Mouse (Mus musculus): ENCODE measurements around the gene Gh. TPM values are rescaled to one million over a fixed set of nuclear protein-coding genes. Genes with fewer than 3 reads are reported as not detected.

Gene Gh
- polyA plus RNA-seq, 1 experiment from 2014 or later, result not detected

GRCm38 (mm10) chr11:106268326-106269059 lies 33.2 kb downstream of the Gh start:
- no peak overlapping the region for H3K9ac ChIP-seq
- H3K4me2 ChIP-seq (replicated peaks), result peak overlapping the region; percentile 44
- peaks cover 38% of the 10 kb centered on the region for H3K36me3 ChIP-seq
- H3K9me3 ChIP-seq (replicated peaks), result no peaks in the 10 kb centered on the region
- peaks cover 45% of the 10 kb centered on the region for H3K4me1 ChIP-seq
- peak overlapping the region; percentile 89 for H3K27ac ChIP-seq (replicated peaks)
- H3K4me3 ChIP-seq (replicated peaks), result peak overlapping the region; percentile 13
- no peaks in the 10 kb centered on the region for H3K27me3 ChIP-seq
- WGBS, result 26% methylated on average over 8 of the region's 8 CpGs
- ATAC-seq (ENCODE audit: insufficient number of reproducible peaks, low FRiP score, low TSS enrichment, low read depth), result 0 out of 2 replicates have a peak, but pooled peaks have one; percentile 15

GRCm38 (mm10) chr11:106267871-106268270 lies 33.8 kb downstream of the Gh start:
- H3K9me3 ChIP-seq (replicated peaks), result no peaks in the 10 kb centered on the region
- ATAC-seq (ENCODE audit: insufficient number of reproducible peaks, low FRiP score, low TSS enrichment, low read depth), result no peak
- H3K27me3 ChIP-seq, result no peaks in the 10 kb centered on the region
- H3K4me1 ChIP-seq, result peaks cover 42% of the 10 kb centered on the region
- peak overlapping the region; percentile 89 for H3K27ac ChIP-seq (replicated peaks)
- peak overlapping the region; percentile 44 for H3K4me2 ChIP-seq (replicated peaks)
- H3K36me3 ChIP-seq, result peaks cover 44% of the 10 kb centered on the region
- H3K4me3 ChIP-seq (replicated peaks), result peak overlapping the region; percentile 13; the same call in 1 of the 2 replicates
- WGBS, result 69% methylated on average over 5 of the region's 5 CpGs
- H3K9ac ChIP-seq, result no peak overlapping the region

GRCm38 (mm10) chr11:106267311-106267852 lies 34.3 kb downstream of the Gh start:
- H3K4me3 ChIP-seq (replicated peaks), result peak overlapping the region; percentile 29
- peak; percentile 51 for ATAC-seq (ENCODE audit: insufficient number of reproducible peaks, low FRiP score, low TSS enrichment, low read depth)
- peak overlapping the region; percentile 89 for H3K27ac ChIP-seq (replicated peaks)
- H3K36me3 ChIP-seq, result peaks cover 49% of the 10 kb centered on the region
- H3K4me2 ChIP-seq (replicated peaks), result peak overlapping the region; percentile 44
- H3K4me1 ChIP-seq, result peaks cover 42% of the 10 kb centered on the region
- H3K27me3 ChIP-seq, result no peaks in the 10 kb centered on the region
- H3K9ac ChIP-seq, result no peak overlapping the region
- H3K9me3 ChIP-seq (replicated peaks), result no peaks in the 10 kb centered on the region
- 70% methylated on average over 15 of the region's 15 CpGs for WGBS

DNA sequence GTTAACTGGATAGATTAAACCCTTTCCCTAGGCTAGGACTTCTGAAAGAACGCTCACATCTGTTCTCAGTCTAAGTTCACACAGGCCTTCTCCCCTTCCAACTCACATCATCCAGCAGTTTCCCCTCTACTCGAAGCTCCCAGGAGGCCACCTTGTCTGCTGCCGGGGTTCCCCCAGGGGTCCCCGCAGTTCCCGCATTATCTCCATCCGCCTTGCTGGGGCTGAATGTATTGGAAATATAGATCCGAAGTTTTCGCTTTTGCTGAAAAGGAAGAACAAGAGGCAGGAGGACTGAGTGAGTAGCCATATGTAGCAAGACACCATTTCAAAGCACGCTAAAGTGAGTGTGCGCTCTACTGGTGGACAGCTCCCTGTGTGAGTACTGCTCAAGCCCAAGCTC lies 35.2 kb downstream of the Gh start:
- WGBS, result 89% methylated on average over 10 of the region's 10 CpGs
- Histone ChIP-seq H3K4me1 (peaks cover 41% of the 10 kb centered on the region), H3K4me2 (replicated peaks) (peak overlapping the region; percentile 44; the same call in 1 of the 2 replicates)

GRCm38 (mm10) chr11:106265570-106265969 lies 36.1 kb downstream of the Gh start:
- peaks cover 33% of the 10 kb centered on the region for H3K4me1 ChIP-seq
- H3K9ac ChIP-seq, result no peak overlapping the region
- WGBS, result 88% methylated on average over 4 of the region's 4 CpGs
- no peak overlapping the region for H3K27ac ChIP-seq (replicated peaks)
- H3K9me3 ChIP-seq (replicated peaks), result no peaks in the 10 kb centered on the region
- ATAC-seq (ENCODE audit: insufficient number of reproducible peaks, low FRiP score, low TSS enrichment, low read depth), result no peak
- H3K27me3 ChIP-seq, result no peaks in the 10 kb centered on the region
- H3K36me3 ChIP-seq, result peaks cover 67% of the 10 kb centered on the region
- no peak overlapping the region for H3K4me2 ChIP-seq (replicated peaks)
- no peak overlapping the region for H3K4me3 ChIP-seq (replicated peaks)

More for the DNA sequence above, 35.2 kb downstream of the Gh start:
- Histone ChIP-seq H3K36me3 (peaks cover 59% of the 10 kb centered on the region), H3K9me3 (replicated peaks) (no peaks in the 10 kb centered on the region), H3K4me3 (replicated peaks) (no peak overlapping the region), H3K9ac (no peak overlapping the region), H3K27ac (replicated peaks) (peak overlapping the region; percentile 89; the same call in 1 of the 2 replicates), H3K27me3 (no peaks in the 10 kb centered on the region)
- ATAC-seq (ENCODE audit: insufficient number of reproducible peaks, low FRiP score, low TSS enrichment, low read depth), result no peak

- Histone ChIP-seq H3K27me3 (no peaks in the 10 kb centered on the region), H3K9me3 (replicated peaks) (no peaks in the 10 kb centered on the region), H3K4me1 (peaks cover 27% of the 10 kb centered on the region), H3K27ac (replicated peaks) (no peak overlapping the region), H3K4me3 (replicated peaks) (no peak overlapping the region), H3K36me3 (peaks cover 69% of the 10 kb centered on the region), H3K4me2 (replicated peaks) (no peak overlapping the region), H3K9ac (no peak overlapping the region)
- no peak for ATAC-seq (ENCODE audit: insufficient number of reproducible peaks, low FRiP score, low TSS enrichment, low read depth)
- WGBS, result 91% methylated on average over 15 of the region's 15 CpGs
Observed at GRCm38 (mm10) chr11:106264988-106265387, 36.7 kb downstream of the Gh start.

DNA sequence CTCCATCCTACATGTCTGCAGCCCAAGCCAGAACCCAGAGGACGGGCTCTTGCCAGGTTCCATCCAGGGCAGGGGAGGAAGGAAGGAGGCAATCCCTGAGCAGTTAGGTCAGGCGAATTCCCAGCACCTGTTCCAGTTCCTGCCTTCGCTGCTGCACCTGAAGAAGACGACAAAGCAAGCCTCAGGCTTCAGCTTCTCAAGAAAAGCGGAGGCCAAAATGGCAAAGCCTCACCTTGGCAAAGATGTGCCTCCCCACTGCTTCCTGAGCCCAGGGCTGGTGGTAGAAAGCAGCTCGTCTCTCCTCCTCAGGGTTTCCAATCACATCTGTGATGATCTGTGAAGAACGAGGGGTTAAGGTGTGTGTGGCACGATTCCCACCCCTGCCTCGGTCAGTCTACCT lies 37.7 kb downstream of the Gh start:
- 87% methylated on average over 9 of the region's 9 CpGs for WGBS
- peaks cover 20% of the 10 kb centered on the region for H3K4me1 ChIP-seq
- no peak overlapping the region for H3K4me3 ChIP-seq (replicated peaks)
- H3K4me2 ChIP-seq (replicated peaks), result no peak overlapping the region
- H3K36me3 ChIP-seq, result peaks cover 74% of the 10 kb centered on the region
- no peaks in the 10 kb centered on the region for H3K9me3 ChIP-seq (replicated peaks)
- no peak overlapping the region for H3K27ac ChIP-seq (replicated peaks)
- no peaks in the 10 kb centered on the region for H3K27me3 ChIP-seq
- H3K9ac ChIP-seq, result no peak overlapping the region
- no peak for ATAC-seq (ENCODE audit: insufficient number of reproducible peaks, low FRiP score, low TSS enrichment, low read depth)

DNA sequence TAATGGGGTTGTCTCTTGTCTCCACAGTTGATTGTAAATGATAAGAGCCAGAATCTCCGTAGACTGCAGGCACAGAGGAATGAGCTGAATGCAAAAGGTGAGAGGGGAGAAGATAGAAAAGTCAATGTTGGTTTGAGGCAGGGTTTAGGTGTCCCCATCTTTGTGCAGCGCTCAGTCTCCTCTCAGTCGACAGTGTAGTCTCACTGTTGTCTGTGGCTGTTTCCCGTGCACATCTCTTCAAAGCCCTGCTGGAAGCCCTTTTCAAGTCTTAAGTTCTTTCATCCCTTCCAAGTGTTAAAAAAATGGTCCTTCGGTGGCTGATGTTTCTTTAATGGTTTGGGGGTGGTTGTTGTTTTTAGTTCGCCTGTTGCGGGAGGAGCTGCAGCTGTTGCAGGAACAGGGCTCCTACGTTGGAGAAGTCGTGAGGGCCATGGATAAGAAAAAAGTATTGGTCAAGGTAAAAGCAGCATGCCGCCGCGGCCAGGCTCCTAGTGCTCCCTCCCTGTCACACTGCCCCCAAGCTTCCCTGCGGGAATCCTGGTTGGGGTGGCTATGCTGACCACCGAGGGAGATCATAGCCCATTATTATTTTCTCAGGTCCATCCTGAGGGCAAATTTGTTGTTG lies 40.7 kb downstream of the Gh start:
- 82% methylated on average over 14 of the region's 14 CpGs for WGBS
- no peaks in the 10 kb centered on the region for H3K27me3 ChIP-seq
- no peak for ATAC-seq (ENCODE audit: insufficient number of reproducible peaks, low FRiP score, low TSS enrichment, low read depth)

DNA sequence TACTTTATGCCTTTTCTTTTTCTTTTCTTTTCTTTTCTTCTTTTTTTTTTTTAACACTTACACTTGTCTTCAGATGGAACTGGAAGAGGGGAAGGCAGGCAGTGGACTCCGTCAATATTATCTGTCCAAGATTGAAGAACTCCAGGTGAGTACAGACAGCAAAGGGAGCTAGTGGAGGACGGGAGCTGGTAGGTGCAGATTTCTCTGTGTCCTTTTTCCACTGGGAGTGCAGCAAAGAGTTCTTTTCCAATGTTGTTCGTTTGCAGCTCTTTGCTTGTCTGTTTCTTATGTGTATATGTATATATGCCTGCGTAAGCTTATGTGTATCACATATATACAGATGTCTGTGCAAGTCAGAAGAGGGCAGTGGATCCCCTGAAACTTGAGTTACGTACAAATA lies 44.9 kb downstream of the Gh start:
- no peak for ATAC-seq (ENCODE audit: insufficient number of reproducible peaks, low FRiP score, low TSS enrichment, low read depth)
- H3K27me3 ChIP-seq, result no peaks in the 10 kb centered on the region
- H3K9ac ChIP-seq, result peak overlapping the region; percentile 81; the same call in 1 of the 2 replicates
- H3K4me2 ChIP-seq (replicated peaks), result peak overlapping the region; percentile 93
- 59% methylated on average over 5 of the region's 5 CpGs for WGBS
- H3K9me3 ChIP-seq (replicated peaks), result no peaks in the 10 kb centered on the region
- H3K36me3 ChIP-seq, result peaks cover 47% of the 10 kb centered on the region
- H3K4me1 ChIP-seq, result peaks cover 23% of the 10 kb centered on the region
- peak overlapping the region; percentile 75; the same call in 1 of the 2 replicates for H3K27ac ChIP-seq (replicated peaks)
- peak overlapping the region; percentile 81 for H3K4me3 ChIP-seq (replicated peaks)

More for the DNA sequence above, 40.7 kb downstream of the Gh start:
- no peak overlapping the region for H3K27ac ChIP-seq (replicated peaks)
- H3K4me2 ChIP-seq (replicated peaks), result no peak overlapping the region
- peaks cover 13% of the 10 kb centered on the region for H3K4me1 ChIP-seq
- H3K4me3 ChIP-seq (replicated peaks), result no peak overlapping the region
- H3K36me3 ChIP-seq, result peaks cover 65% of the 10 kb centered on the region
- H3K9ac ChIP-seq, result no peak overlapping the region
- no peaks in the 10 kb centered on the region for H3K9me3 ChIP-seq (replicated peaks)

DNA sequence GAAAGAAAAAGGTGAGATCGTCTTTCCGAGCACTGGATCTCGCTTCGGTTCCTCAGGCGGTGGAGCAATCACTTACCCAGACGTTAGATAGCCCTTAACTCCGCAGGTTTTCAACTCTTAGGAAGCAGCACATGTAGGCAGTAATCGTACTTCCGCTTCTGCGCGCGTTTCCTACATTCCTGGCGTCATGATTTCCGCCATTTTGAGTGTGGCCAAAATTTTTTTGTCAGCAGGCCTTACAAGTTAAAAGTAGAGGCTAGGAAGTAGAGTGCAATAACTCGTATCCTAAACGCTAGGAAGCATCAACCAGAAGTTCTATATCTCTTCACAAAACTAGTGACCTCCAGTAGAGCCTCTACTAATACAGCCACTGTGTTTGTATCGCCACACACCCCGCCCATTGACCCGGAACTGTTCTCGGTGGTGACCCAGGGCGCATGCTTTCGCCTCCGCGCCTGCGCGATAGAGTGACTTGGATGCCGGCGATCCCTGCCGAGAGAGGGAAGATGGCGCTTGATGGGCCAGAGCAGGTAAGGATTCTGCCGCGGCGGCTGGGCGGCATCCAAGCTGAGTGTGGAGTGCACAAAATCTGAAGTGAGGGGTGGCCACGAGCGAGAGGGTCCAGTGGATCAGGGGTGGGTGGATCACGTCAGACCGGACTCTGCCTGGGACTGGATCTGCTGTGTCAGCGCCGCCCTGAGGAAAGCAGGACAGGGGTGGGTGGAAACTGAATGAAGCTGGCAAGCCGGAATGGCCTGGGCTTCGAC lies 45.8 kb downstream of the Gh start, which contains the start of the genes Ftsj3 and Psmc5:
TSS of gene Ftsj3 (minus strand) at position 395 of the 767 bp plus-strand sequence.
TSS of gene Psmc5 (plus strand) at position 470 of the 767 bp plus-strand sequence.
- Histone ChIP-seq H3K36me3 (peaks cover 47% of the 10 kb centered on the region), H3K4me3 (replicated peaks) (peak within 1 kb of the TSS; percentile 81), H3K9ac (peak within 1 kb of the TSS; percentile 81), H3K9me3 (replicated peaks) (no peaks in the 10 kb centered on the region), H3K27me3 (no peaks in the 10 kb centered on the region), H3K27ac (replicated peaks) (peak within 1 kb of the TSS; percentile 75), H3K4me2 (replicated peaks) (peak within 1 kb of the TSS; percentile 93), H3K4me1 (peaks cover 23% of the 10 kb centered on the region)
- peak; percentile 93 for ATAC-seq (ENCODE audit: insufficient number of reproducible peaks, low FRiP score, low TSS enrichment, low read depth)
- WGBS, result under 1% methylated on average over 42 of the region's 42 CpGs

Data from embryonic facial prominence, embryonic 15.5 days (tissue).